Mouse (Mus musculus): ENCODE measurements around the gene Olfr1163.

- no peak for TF ChIP-seq POLR2A (IDR thresholded peaks at IDR 0.05; ENCODE audit: control insufficient read depth, low read depth, low read length)
- TF ChIP-seq CTCF (IDR thresholded peaks at IDR 0.05; ENCODE audit: control insufficient read depth, insufficient read depth, insufficient replicate concordance, low read depth, low read length), result no peak
These were observed 8.0 kb downstream of the Olfr1163 start for GRCm38 (mm10) chr2:88063587-88063986.
